Mouse (Mus musculus): ENCODE data around the gene Npc2.

- no peak for TF ChIP-seq CTCF (IDR thresholded peaks at IDR 0.05; ENCODE audit: low read depth)
- no peak for TF ChIP-seq EP300 (IDR thresholded peaks at IDR 0.05; ENCODE audit: low read depth)
Observed at GRCm38 (mm10) chr12:84756016-84756415, 16.9 kb downstream of the Npc2 start.
